Mouse (Mus musculus): ENCODE results near the gene Gm20388.

- TF ChIP-seq MAFK (IDR thresholded peaks at IDR 0.05; ENCODE audit: insufficient read depth, low read depth, low read length) (no peak), ZNF384 (IDR thresholded peaks at IDR 0.05; ENCODE audit: low read depth, low read length) (no peak), CHD2 (IDR thresholded peaks at IDR 0.05; ENCODE audit: low read depth, low read length) (no peak), HCFC1 (IDR thresholded peaks at IDR 0.05; ENCODE audit: borderline replicate concordance, insufficient read depth, low read length) (no peak)
Observed at GRCm38 (mm10) chr8:121207171-121207570, 1296.5 kb downstream of the Gm20388 start.
